Mouse (Mus musculus) limb, embryonic 12.5 days (tissue): ENCODE results near the gene Gan. TPM values are rescaled to one million over a fixed set of nuclear protein-coding genes. Genes with fewer than 3 reads are reported as not detected.

Experiments used
- ATAC-seq: fragments of 200-750 bp; cut with Nextera tagmentation; 2 replicates; pipeline ENCODE4 v1.8.0; 2017; ENCODE audit warnings: low read depth, moderate TSS enrichment; ENCODE audit not compliant: insufficient number of reproducible peaks, insufficient read depth, low FRiP score, low TSS enrichment
- H3K27ac ChIP-seq: fragments of 300-500 bp; sonication (generic); 2 replicates; pipeline ENCODE4 v1.5.1; 2016; ENCODE audit warnings: mild to moderate bottlenecking, moderate library complexity
- H3K27me3 ChIP-seq: fragments of 300-500 bp; sonication (generic); 2 replicates; pipeline ENCODE4 v1.6.1; 2016; ENCODE audit warnings: mild to moderate bottlenecking, moderate library complexity
- H3K36me3 ChIP-seq: fragments of 300-500 bp; sonication (generic); 2 replicates; pipeline ENCODE4 v1.6.1; 2016; ENCODE audit warnings: mild to moderate bottlenecking, moderate library complexity
- H3K4me1 ChIP-seq: fragments of 300-500 bp; sonication (generic); replicated peaks from 2 replicates; pipeline ENCODE4 v1.6.1; 2016
- H3K4me2 ChIP-seq: fragments of 300-500 bp; sonication (generic); 2 replicates; pipeline ENCODE4 v1.6.1; 2016; ENCODE audit warnings: mild to moderate bottlenecking, moderate library complexity
- H3K4me3 ChIP-seq: fragments of 300-500 bp; sonication (generic); replicated peaks from 2 replicates; pipeline ENCODE4 v1.5.1; 2016; ENCODE audit warnings: mild to moderate bottlenecking
- H3K9ac ChIP-seq: fragments of 300-500 bp; sonication (generic); replicated peaks from 2 replicates; pipeline ENCODE4 v1.6.1; 2016; ENCODE audit warnings: mild to moderate bottlenecking, moderate library complexity
- H3K9me3 ChIP-seq: fragments of 300-500 bp; sonication (generic); 2 replicates; pipeline ENCODE4 v1.6.1; 2016; ENCODE audit warnings: mild to moderate bottlenecking, moderate library complexity
- WGBS: fragments of 180-500 bp; shearing (Covaris S2); methylation state at CpG from one replicate; pipeline ENCODE4 v1.1.7; 2016; 5-methylcytosine and 5-hydroxymethylcytosine counted together
- polyA plus RNA-seq: library from polyadenylated mRNA; unstranded; fragments of >200 nt; fragmentation: Nextera tagmentation; extraction: Ambion mirVana; gene quantifications from 2 replicates; pipeline ENCODE4 v1.2.1, GENCODE M21; 2016

Gene Gan
- polyA plus RNA-seq, 1 experiment from 2014 or later: 2.6 TPM

DNA sequence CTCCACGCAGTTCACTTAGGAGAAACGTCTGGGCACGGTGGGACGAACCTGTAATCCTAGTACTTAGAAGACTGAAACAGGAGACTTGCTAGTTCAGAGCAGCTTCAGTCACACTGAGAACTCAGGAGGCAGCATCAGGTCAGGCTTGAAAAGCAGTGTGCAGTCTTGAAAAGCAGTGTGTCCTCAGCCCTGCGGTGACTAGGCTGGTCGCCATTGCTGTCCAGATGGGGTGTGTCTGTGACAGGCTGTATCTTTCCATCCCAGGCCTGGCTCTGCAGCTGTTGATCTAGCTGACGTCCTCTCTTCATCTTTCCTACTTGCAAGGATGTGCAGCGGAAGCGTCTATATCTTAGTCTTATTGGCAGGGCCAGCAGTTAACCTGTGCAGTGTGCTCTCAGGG lies 42.9 kb downstream of the Gan start:
- peaks cover 60% of the 10 kb centered on the region for H3K36me3 ChIP-seq
- no peak for ATAC-seq

DNA sequence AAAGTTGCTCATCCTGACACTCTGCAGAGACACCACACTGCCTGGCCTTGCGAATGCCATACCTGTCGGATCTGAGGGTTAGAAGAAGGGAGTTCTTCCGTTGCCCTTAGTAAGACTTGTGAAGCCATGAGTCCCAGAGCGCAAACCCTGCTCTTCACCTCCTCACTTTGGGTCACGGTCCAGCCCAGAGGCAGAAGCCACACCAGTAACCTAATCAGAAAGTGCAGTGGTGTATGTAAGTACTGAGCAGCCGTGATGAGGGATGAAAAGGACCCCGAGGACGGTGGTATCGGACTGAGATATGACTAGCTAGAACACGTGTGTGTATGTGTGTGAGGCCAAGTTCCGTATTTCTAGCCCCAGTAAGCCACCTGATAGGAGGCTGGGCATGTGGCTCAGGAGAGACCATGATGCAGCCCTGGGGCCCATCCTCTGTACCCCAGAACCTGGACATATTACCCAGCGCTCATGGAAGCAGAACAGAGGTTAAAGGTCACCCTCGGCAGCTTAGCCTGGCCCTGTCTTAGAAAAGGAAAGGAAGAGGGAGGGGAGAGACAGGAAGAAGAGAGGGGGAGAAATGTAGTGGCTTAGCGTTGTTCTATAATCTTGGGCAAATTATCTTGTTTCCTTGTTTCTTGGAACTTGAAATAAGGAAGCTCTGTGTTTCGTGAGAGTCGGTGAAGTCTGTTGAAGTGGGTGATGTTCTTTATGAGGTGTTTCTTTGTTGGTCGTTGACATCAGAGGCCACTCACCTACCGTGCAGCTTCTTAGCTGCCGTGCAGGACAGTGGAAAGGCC lies 43.5 kb downstream of the Gan start:
- Histone ChIP-seq H3K4me3 (no peak overlapping the region), H3K9ac (no peak overlapping the region), H3K4me2 (no peak overlapping the region), H3K36me3 (peaks cover 59% of the 10 kb centered on the region), H3K27me3 (no peaks in the 10 kb centered on the region), H3K9me3 (no peaks in the 10 kb centered on the region), H3K4me1 (peaks cover 25% of the 10 kb centered on the region), H3K27ac (no peak overlapping the region)
- WGBS: 73% methylated on average over 19 of the region's 19 CpGs
- ATAC-seq: no peak

More for the DNA sequence above, 42.9 kb downstream of the Gan start:
- Histone ChIP-seq H3K9me3 (no peaks in the 10 kb centered on the region), H3K4me2 (no peak overlapping the region), H3K27ac (peak overlapping the region; percentile 67; the same call in 1 of the 2 replicates), H3K27me3 (no peaks in the 10 kb centered on the region), H3K4me1 (peaks cover 25% of the 10 kb centered on the region), H3K9ac (no peak overlapping the region), H3K4me3 (no peak overlapping the region)
- WGBS: 79% methylated on average over 9 of the region's 9 CpGs

GRCm38 (mm10) chr8:117203085-117203484 lies 45.1 kb downstream of the Gan start:
- H3K4me1 ChIP-seq: peaks cover 20% of the 10 kb centered on the region
- no peak overlapping the region for H3K27ac ChIP-seq
- H3K4me3 ChIP-seq: no peak overlapping the region
- no peaks in the 10 kb centered on the region for H3K27me3 ChIP-seq
- WGBS: 91% methylated on average over 4 of the region's 4 CpGs
- H3K9me3 ChIP-seq: no peaks in the 10 kb centered on the region
- no peak overlapping the region for H3K9ac ChIP-seq
- no peak overlapping the region for H3K4me2 ChIP-seq
- no peak for ATAC-seq
- H3K36me3 ChIP-seq: peaks cover 50% of the 10 kb centered on the region

DNA sequence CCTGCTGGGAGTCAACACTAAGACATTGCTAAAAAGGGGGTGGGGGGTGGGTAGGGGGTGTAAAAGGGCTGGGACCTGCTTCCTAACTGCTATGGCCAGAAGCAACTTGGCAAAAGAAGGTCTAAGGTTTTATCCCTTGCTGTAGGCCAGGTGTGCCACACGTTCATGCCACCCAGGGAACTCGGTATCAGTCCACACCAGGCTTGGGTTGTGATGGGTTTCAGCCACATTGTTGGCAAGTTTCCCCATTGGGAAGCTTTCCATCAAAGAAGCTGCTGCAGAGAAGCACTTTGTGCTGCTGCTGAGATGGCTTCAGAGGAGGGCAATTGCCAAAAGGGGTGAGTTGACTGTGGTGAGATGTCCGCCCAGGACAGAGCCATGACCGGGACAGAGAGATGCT lies 47.9 kb downstream of the Gan start:
- Histone ChIP-seq H3K4me2 (no peak overlapping the region), H3K27me3 (no peaks in the 10 kb centered on the region), H3K9ac (no peak overlapping the region), H3K4me1 (no peaks in the 10 kb centered on the region), H3K4me3 (no peak overlapping the region), H3K27ac (no peak overlapping the region), H3K9me3 (no peaks in the 10 kb centered on the region), H3K36me3 (peaks cover 53% of the 10 kb centered on the region)
- ATAC-seq: no peak
- 87% methylated on average over 4 of the region's 4 CpGs for WGBS

- Histone ChIP-seq H3K4me1 (no peaks in the 10 kb centered on the region), H3K27ac (no peak overlapping the region), H3K9me3 (no peaks in the 10 kb centered on the region), H3K36me3 (peaks cover 48% of the 10 kb centered on the region), H3K4me2 (no peak overlapping the region), H3K4me3 (no peak overlapping the region), H3K9ac (no peak overlapping the region), H3K27me3 (no peaks in the 10 kb centered on the region)
- ATAC-seq: no peak
- 93% methylated on average over 7 of the region's 7 CpGs for WGBS
These were observed 48.7 kb downstream of the Gan start for GRCm38 (mm10) chr8:117206636-117207035.

- WGBS: 92% methylated on average over 12 of the region's 12 CpGs
These were observed 51.2 kb downstream of the Gan start for GRCm38 (mm10) chr8:117209150-117209549.

GRCm38 (mm10) chr8:117212100-117212499 lies 54.2 kb downstream of the Gan start:
- H3K9ac ChIP-seq: no peak overlapping the region
- no peak for ATAC-seq
- 92% methylated on average over 11 of the region's 11 CpGs for WGBS
- H3K27me3 ChIP-seq: no peaks in the 10 kb centered on the region
- no peak overlapping the region for H3K4me3 ChIP-seq
- H3K4me1 ChIP-seq: no peaks in the 10 kb centered on the region
- no peak overlapping the region for H3K4me2 ChIP-seq
- H3K36me3 ChIP-seq: peaks cover 31% of the 10 kb centered on the region
- no peak overlapping the region for H3K27ac ChIP-seq
- no peaks in the 10 kb centered on the region for H3K9me3 ChIP-seq

More at GRCm38 (mm10) chr8:117209150-117209549, 51.2 kb downstream of the Gan start:
- no peak overlapping the region for H3K4me3 ChIP-seq
- no peak overlapping the region for H3K9ac ChIP-seq
- H3K4me1 ChIP-seq: no peaks in the 10 kb centered on the region
- no peak for ATAC-seq
- H3K27me3 ChIP-seq: no peaks in the 10 kb centered on the region
- no peak overlapping the region for H3K27ac ChIP-seq
- H3K36me3 ChIP-seq: peaks cover 41% of the 10 kb centered on the region
- no peaks in the 10 kb centered on the region for H3K9me3 ChIP-seq
- H3K4me2 ChIP-seq: no peak overlapping the region

- no peak for ATAC-seq
- Histone ChIP-seq H3K4me1 (no peaks in the 10 kb centered on the region), H3K4me2 (no peak overlapping the region), H3K27ac (no peak overlapping the region), H3K9me3 (no peaks in the 10 kb centered on the region), H3K9ac (no peak overlapping the region), H3K27me3 (no peaks in the 10 kb centered on the region), H3K4me3 (no peak overlapping the region), H3K36me3 (peaks cover 7% of the 10 kb centered on the region; the same call in 1 of the 2 replicates)
- 88% methylated on average over 2 of the region's 2 CpGs for WGBS
These were observed 59.8 kb downstream of the Gan start for GRCm38 (mm10) chr8:117217724-117218123.

DNA sequence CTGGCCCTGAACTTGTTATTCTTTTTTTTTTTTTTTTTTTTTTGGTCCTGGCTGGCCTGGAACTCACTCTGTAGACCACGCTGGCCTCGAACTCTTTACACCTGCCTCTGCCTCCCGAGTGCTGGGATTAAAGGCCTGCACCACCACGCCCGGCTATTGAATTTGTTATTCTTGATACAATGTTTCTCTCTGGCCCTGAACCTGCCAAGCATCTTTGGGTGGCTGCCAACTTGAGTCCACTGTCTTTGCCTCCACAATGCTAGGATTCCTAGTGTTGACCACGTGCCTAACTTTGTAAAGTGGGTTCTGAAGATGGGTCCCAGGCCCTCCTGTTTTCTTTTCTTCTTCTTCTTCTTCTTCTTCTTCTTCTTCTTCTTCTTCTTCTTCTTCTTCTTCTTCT lies 64.5 kb downstream of the Gan start:
- Histone ChIP-seq H3K4me2 (no peak overlapping the region), H3K27ac (no peak overlapping the region), H3K27me3 (no peaks in the 10 kb centered on the region), H3K36me3 (no peaks in the 10 kb centered on the region), H3K9ac (no peak overlapping the region), H3K4me1 (no peaks in the 10 kb centered on the region), H3K9me3 (no peaks in the 10 kb centered on the region), H3K4me3 (no peak overlapping the region)
- 89% methylated on average over 6 of the region's 6 CpGs for WGBS
- no peak for ATAC-seq

DNA sequence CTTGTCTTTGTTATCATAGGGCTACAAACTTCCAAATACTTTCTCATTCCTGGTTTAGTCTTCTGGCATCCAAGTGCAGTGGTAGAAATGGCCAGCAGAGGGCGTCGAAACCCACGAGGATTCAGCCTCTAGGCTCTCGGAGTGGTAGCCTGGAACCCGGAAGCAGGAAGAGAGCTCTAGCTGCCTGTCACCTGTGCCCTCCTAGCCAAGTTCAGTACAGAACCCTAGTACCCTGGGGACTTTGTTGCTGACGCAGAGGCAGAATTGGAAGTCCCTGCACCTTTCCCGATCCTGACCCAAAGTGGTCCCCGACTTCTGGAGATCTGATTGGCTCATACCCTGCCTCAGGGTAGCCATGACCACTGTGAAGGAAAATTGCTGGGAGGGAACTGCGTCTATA lies 66.7 kb downstream of the Gan start:
- Histone ChIP-seq H3K27me3 (no peaks in the 10 kb centered on the region), H3K27ac (no peak overlapping the region), H3K9me3 (no peaks in the 10 kb centered on the region), H3K9ac (no peak overlapping the region), H3K36me3 (no peaks in the 10 kb centered on the region), H3K4me1 (no peaks in the 10 kb centered on the region), H3K4me3 (peak overlapping the region; percentile 30), H3K4me2 (peak overlapping the region; percentile 51)
- ATAC-seq: 0 out of 2 replicates have a peak, but pooled peaks have one; percentile 49
- 12% methylated on average over 9 of the region's 9 CpGs for WGBS

DNA sequence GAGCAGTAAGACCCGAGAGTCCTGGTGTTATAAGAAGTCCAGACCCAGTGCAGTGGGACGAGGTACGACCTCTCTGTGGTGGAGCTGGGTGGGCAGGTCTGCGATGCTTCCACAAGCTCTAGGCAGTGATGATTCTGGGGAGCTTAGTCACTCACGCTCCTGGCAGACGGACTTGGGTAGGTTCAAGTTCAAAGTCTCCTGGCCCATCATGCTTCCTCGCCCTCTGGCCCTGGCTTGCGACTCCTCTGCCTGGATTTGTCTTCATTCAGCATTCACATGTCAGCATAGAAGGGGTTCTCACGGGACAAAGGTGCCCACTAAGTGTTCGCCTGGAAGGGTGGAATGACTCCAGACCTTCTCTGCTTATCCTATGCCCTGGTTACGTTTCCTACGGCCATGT lies 68.4 kb downstream of the Gan start:
- no peak overlapping the region for H3K4me3 ChIP-seq
- no peak for ATAC-seq
- H3K9ac ChIP-seq: no peak overlapping the region
- H3K27ac ChIP-seq: no peak overlapping the region
- no peak overlapping the region for H3K4me2 ChIP-seq
- H3K27me3 ChIP-seq: no peaks in the 10 kb centered on the region
- H3K9me3 ChIP-seq: no peaks in the 10 kb centered on the region
- no peaks in the 10 kb centered on the region for H3K4me1 ChIP-seq
- 85% methylated on average over 12 of the region's 12 CpGs for WGBS
- H3K36me3 ChIP-seq: no peaks in the 10 kb centered on the region

DNA sequence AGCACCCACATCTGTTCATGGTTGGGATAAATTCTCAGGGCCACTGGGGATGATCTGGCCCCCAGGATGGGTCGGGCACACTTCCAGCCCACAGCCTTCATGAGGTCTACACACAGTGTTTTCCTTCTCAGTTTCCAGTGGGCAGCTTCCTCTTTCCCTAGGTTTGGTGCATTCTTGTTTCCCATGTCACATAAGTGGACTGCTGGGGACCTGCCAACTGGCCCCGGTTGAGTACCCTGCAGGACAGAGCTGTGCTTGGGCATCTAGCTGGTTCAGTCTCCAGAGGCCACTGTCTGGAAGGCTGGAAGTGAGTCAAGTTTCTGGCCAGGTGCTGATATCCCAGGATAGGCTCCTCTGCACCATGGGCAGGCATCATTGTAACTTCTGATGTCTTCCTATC lies 69.4 kb downstream of the Gan start:
- Histone ChIP-seq H3K4me2 (no peak overlapping the region), H3K9ac (no peak overlapping the region), H3K4me3 (no peak overlapping the region), H3K27ac (no peak overlapping the region), H3K27me3 (no peaks in the 10 kb centered on the region), H3K9me3 (no peaks in the 10 kb centered on the region), H3K36me3 (no peaks in the 10 kb centered on the region), H3K4me1 (no peaks in the 10 kb centered on the region)
- whole genome bisulfite sequencing: 79% methylated on average over 2 of the region's 2 CpGs
- no peak for ATAC-seq
